Comparison of ENCODE assay signal across 29 mouse cellular contexts in genomic region chr11:102095676-102096075, GRCm38 (mm10). TPM values are rescaled to one million over a fixed set of nuclear protein-coding genes. Genes with fewer than 3 reads are reported as not detected.
DNase-seq lines count a peak whose midpoint lies in the region; ATAC-seq and TF ChIP-seq lines count a peak whose summit lies in the region.
"Had no signal": no experiment of that assay in that cellular context is flagged by ENCODE, and none has a peak within 500 bp of the region (broad histone marks: within the 10 kb centered on the region; RNA-seq: fewer than 3 reads in every experiment).

No protein-coding gene starts in this region.

- H3K36me3 ChIP-seq in erythroblast, embryonic 14.5 days (ENCODE audit: control insufficient read depth): no peaks in the 10 kb centered on the region
- no peaks in the 10 kb centered on the region for H3K36me3 ChIP-seq in liver, postnatal 0 days (replicated peaks; ENCODE audit: insufficient read depth, low read length)
- H3K36me3 ChIP-seq in limb, embryonic 10.5 days: no peaks in the 10 kb centered on the region
- H3K36me3 ChIP-seq in liver, embryonic 14.5 days (replicated peaks; ENCODE audit: control insufficient read depth, insufficient read depth, low read depth): no peaks in the 10 kb centered on the region
- H3K36me3 ChIP-seq in midbrain, embryonic 11.5 days (ENCODE audit: control insufficient read depth, insufficient read depth, low read length): no peaks in the 10 kb centered on the region
- H3K36me3 ChIP-seq: embryonic facial prominence, embryonic 15.5 days; G1E; heart, embryonic 12.5 days had no signal

- no peak overlapping the region for H3K9ac ChIP-seq in liver, postnatal 0 days (replicated peaks)
- H3K9ac ChIP-seq in liver, embryonic 14.5 days (replicated peaks): peak overlapping the region; percentile 25
- H3K9ac ChIP-seq in midbrain, embryonic 11.5 days (ENCODE audit: low read length): no peak overlapping the region
- H3K9ac ChIP-seq: embryonic facial prominence, embryonic 15.5 days; forebrain, embryonic 13.5 days; heart, embryonic 12.5 days had no signal

- TF ChIP-seq CTCF in liver, postnatal 0 days (IDR thresholded peaks at IDR 0.05; ENCODE audit: low read depth): no peak
- TF ChIP-seq CTCF in liver, embryonic 14.5 days (IDR thresholded peaks at IDR 0.05; ENCODE audit: low read depth): no peak

- H3K27me3 ChIP-seq in erythroblast, embryonic 14.5 days (ENCODE audit: control insufficient read depth): peaks cover 26% of the 10 kb centered on the region
- no peaks in the 10 kb centered on the region for H3K27me3 ChIP-seq in liver, postnatal 0 days (ENCODE audit: insufficient read depth, low read length)
- H3K27me3 ChIP-seq in limb, embryonic 10.5 days (ENCODE audit: low read depth, poor library complexity, severe bottlenecking): peaks cover 37% of the 10 kb centered on the region
- H3K27me3 ChIP-seq in liver, embryonic 14.5 days (ENCODE audit: control insufficient read depth, insufficient read depth, low read length): peaks cover 4% of the 10 kb centered on the region
- H3K27me3 ChIP-seq in midbrain, embryonic 11.5 days (ENCODE audit: control insufficient read depth, insufficient read depth, low read length): no peaks in the 10 kb centered on the region

- H3K4me1 ChIP-seq in erythroblast, embryonic 14.5 days (ENCODE audit: control insufficient read depth): peaks cover 69% of the 10 kb centered on the region
- peaks cover 25% of the 10 kb centered on the region for H3K4me1 ChIP-seq in liver, postnatal 0 days (ENCODE audit: insufficient read depth)
- peaks cover 21% of the 10 kb centered on the region for H3K4me1 ChIP-seq in limb, embryonic 10.5 days
- peaks cover 26 to 35% of the 10 kb centered on the region in 2 experiments for H3K4me1 ChIP-seq in liver, embryonic 14.5 days (replicated peaks; ENCODE audit: control insufficient read depth in 2 of 2, insufficient read depth in 2 of 2, low read length in 1 of 2)
- peaks cover 2% of the 10 kb centered on the region; the same call in 1 of the 2 replicates for H3K4me1 ChIP-seq in midbrain, embryonic 11.5 days (ENCODE audit: control insufficient read depth, insufficient read depth, low read length)

- H3K4me2 ChIP-seq in liver, postnatal 0 days (ENCODE audit: low read depth, low read length): no peak overlapping the region
- H3K4me2 ChIP-seq in liver, embryonic 14.5 days (ENCODE audit: low read depth): peak overlapping the region; percentile 71
- H3K4me2 ChIP-seq in midbrain, embryonic 11.5 days: no peak overlapping the region
- H3K4me2 ChIP-seq: forebrain, embryonic 13.5 days had no signal

- no peak for TF ChIP-seq EP300 in liver, postnatal 0 days (IDR thresholded peaks at IDR 0.05; ENCODE audit: low read depth)
- TF ChIP-seq EP300 in liver, embryonic 14.5 days (IDR thresholded peaks at IDR 0.05; ENCODE audit: low read depth): no peak

- WGBS in liver, postnatal 0 days (ENCODE audit: insufficient replicate concordance): 73% methylated on average over 3 of the region's 3 CpGs
- 78% methylated on average over 3 of the region's 3 CpGs for WGBS in limb, embryonic 10.5 days
- WGBS in liver, embryonic 14.5 days (ENCODE audit: insufficient replicate concordance): 65% methylated on average over 3 of the region's 3 CpGs
- 82% methylated on average over 3 of the region's 3 CpGs for WGBS in midbrain, embryonic 11.5 days

- peak overlapping the region; percentile 8 for H3K4me3 ChIP-seq in erythroblast, embryonic 14.5 days (replicated peaks)
- no peak overlapping the region for H3K4me3 ChIP-seq in liver, postnatal 0 days (ENCODE audit: low read depth, low read length)
- H3K4me3 ChIP-seq in limb, embryonic 10.5 days: no peak overlapping the region
- no peak overlapping the region for H3K4me3 ChIP-seq in liver, embryonic 14.5 days (ENCODE audit: insufficient read depth in 1 of 2, low read depth in 2 of 2, low read length in 2 of 2)
- no peak overlapping the region for H3K4me3 ChIP-seq in midbrain, embryonic 11.5 days (ENCODE audit: low read depth, low read length)
- H3K4me3 ChIP-seq: embryonic facial prominence, embryonic 15.5 days; forebrain, embryonic 13.5 days; gastrocnemius, adult 2 months; heart, embryonic 12.5 days had no signal

- H3K27ac ChIP-seq in liver, postnatal 0 days (ENCODE audit: low read depth): no peak overlapping the region
- peak overlapping the region; percentile 71; the same call in 1 of the 2 replicates for H3K27ac ChIP-seq in limb, embryonic 10.5 days
- peak overlapping the region; percentile 83; the same call in 1 of the 2 replicates for H3K27ac ChIP-seq in liver, embryonic 14.5 days
- H3K27ac ChIP-seq in midbrain, embryonic 11.5 days (ENCODE audit: low read depth, low read length): no peak overlapping the region
- H3K27ac ChIP-seq: embryonic facial prominence, embryonic 15.5 days; forebrain, embryonic 13.5 days; gastrocnemius, adult 2 months had no signal

- DNase-seq in liver: peak; percentile 41
- no peak for DNase-seq in liver, postnatal 0 days
- no peak for DNase-seq in limb, embryonic 10.5 days (ENCODE audit: low spot score)
- DNase-seq in liver, embryonic 14.5 days (ENCODE audit: low read depth in 3 of 3, low spot score in 3 of 3): no peak
- DNase-seq in urinary bladder, postnatal 14 days (ENCODE audit: low spot score): no peak
- no peak for DNase-seq in midbrain, embryonic 11.5 days (ENCODE audit: low spot score, missing footprints)
- DNase-seq: adrenal gland, adult 8-10 months; B cell, adult 2 months; cerebellum, adult 11 months; cerebellum, adult 8-10 months; cerebellum, postnatal 14 days; embryo, embryonic 11 days; gastrocnemius, adult 2 months; gastrocnemius, postnatal 25 days; heart, adult 18-20 months had no signal

- H3K9me3 ChIP-seq in erythroblast, embryonic 14.5 days (ENCODE audit: control insufficient read depth, low read length): no peaks in the 10 kb centered on the region
- no peaks in the 10 kb centered on the region for H3K9me3 ChIP-seq in liver, postnatal 0 days (ENCODE audit: low read length)
- no peaks in the 10 kb centered on the region for H3K9me3 ChIP-seq in limb, embryonic 10.5 days (replicated peaks)
- no peaks in the 10 kb centered on the region for H3K9me3 ChIP-seq in liver, embryonic 14.5 days (ENCODE audit: control insufficient read depth, low read length)
- no peaks in the 10 kb centered on the region for H3K9me3 ChIP-seq in midbrain, embryonic 11.5 days (ENCODE audit: control insufficient read depth, low read length)
- H3K9me3 ChIP-seq: embryonic facial prominence, embryonic 15.5 days; forebrain, embryonic 13.5 days; G1E; heart, embryonic 12.5 days had no signal

- no peak for ATAC-seq in erythroblast, adult 5-6 weeks (replicated peaks; ENCODE audit: low FRiP score, poor library complexity, severe bottlenecking)
- ATAC-seq in liver, postnatal 0 days: no peak
- no peak; the same call in 1 of the 2 replicates for ATAC-seq in liver, embryonic 14.5 days (ENCODE audit: insufficient read depth)
- no peak for ATAC-seq in midbrain, embryonic 11.5 days (ENCODE audit: low FRiP score)
- ATAC-seq: CD4-positive, CD25-positive, alpha-beta regulatory T cell, adult 4 months; forebrain, embryonic 13.5 days; hindbrain, embryonic 16.5 days had no signal

RNA-seq across cellular contexts. Expression of gene Ppy, which starts 5.4 kb away (rescaled TPM):
- not detected in 2 replicates for polyA plus RNA-seq in erythroblast, embryonic 14.5 days (2012)
- total RNA-seq in erythroblast, adult 5-6 weeks (2015; ENCODE audit: low replicate concordance): not detected in 2 replicates
- not detected in 2 replicates for total RNA-seq in erythroblast, adult 5-6 weeks (2017; ENCODE audit: low replicate concordance)
- 0.72 TPM in 1 of 2 replicates, not detected in the other for polyA plus RNA-seq in liver, postnatal 0 days (2015; fragmentation: Nextera tagmentation; extraction: Ambion mirVana)
- not detected in 2 replicates for polyA plus RNA-seq in limb, embryonic 10.5 days (2016; fragmentation: Nextera tagmentation; extraction: Ambion mirVana)
- not detected in 2 replicates for polyA plus RNA-seq in liver, embryonic 14.5 days (2012; rRNA removed)
- polyA plus RNA-seq in liver, embryonic 14.5 days (2014; fragmentation: Nextera tagmentation; extraction: Ambion mirVana): not detected in 2 replicates
- not detected in 2 replicates for polyA plus RNA-seq in midbrain, embryonic 11.5 days (2014; fragmentation: Nextera tagmentation; extraction: Ambion mirVana)
- total RNA-seq: adrenal gland, adult 8-10 months; common myeloid progenitor, adult 5-6 weeks; G1E; gastrocnemius, adult 2 months; gastrocnemius, postnatal 25 days; heart, adult 18-20 months; heart, postnatal 25 days had no signal
- polyA plus RNA-seq: brain, embryonic 14.5 days; CD4-positive, CD25-positive, alpha-beta regulatory T cell, adult 4 months; embryonic facial prominence, embryonic 11.5 days; embryonic facial prominence, embryonic 15.5 days; forebrain, embryonic 13.5 days; heart, embryonic 12.5 days; heart, embryonic 16.5 days; hindbrain, embryonic 11.5 days; hindbrain, embryonic 16.5 days had no signal

RNA-seq across cellular contexts. Expression of gene Mpp2, which starts 7.4 kb away (rescaled TPM):
- 21.2 and 24.5 TPM in 2 replicates for polyA plus RNA-seq in erythroblast, embryonic 14.5 days (2012)
- total RNA-seq in erythroblast, adult 5-6 weeks (2015; ENCODE audit: low replicate concordance): 7.7 and 12.7 TPM in 2 replicates
- total RNA-seq in erythroblast, adult 5-6 weeks (2017; ENCODE audit: low replicate concordance): 14.2 and 20.6 TPM in 2 replicates
- 3.9 and 4.4 TPM in 2 replicates for polyA plus RNA-seq in liver, postnatal 0 days (2015; fragmentation: Nextera tagmentation; extraction: Ambion mirVana)
- 11.5 and 16.6 TPM in 2 replicates for polyA plus RNA-seq in limb, embryonic 10.5 days (2016; fragmentation: Nextera tagmentation; extraction: Ambion mirVana)
- polyA plus RNA-seq in liver, embryonic 14.5 days (2012; rRNA removed): 11.9 and 13.1 TPM in 2 replicates
- 7.4 and 10.6 TPM in 2 replicates for polyA plus RNA-seq in liver, embryonic 14.5 days (2014; fragmentation: Nextera tagmentation; extraction: Ambion mirVana)
- polyA plus RNA-seq in midbrain, embryonic 11.5 days (2014; fragmentation: Nextera tagmentation; extraction: Ambion mirVana): 9.4 and 10.8 TPM in 2 replicates

RNA-seq across cellular contexts. Expression of gene Pyy, which starts 12.0 kb away (rescaled TPM):
- not detected in 2 replicates for polyA plus RNA-seq in erythroblast, embryonic 14.5 days (2012)
- total RNA-seq in erythroblast, adult 5-6 weeks (2015; ENCODE audit: low replicate concordance): not detected in 2 replicates
- total RNA-seq in erythroblast, adult 5-6 weeks (2017; ENCODE audit: low replicate concordance): not detected in 2 replicates
- 1.8 TPM in 1 of 2 replicates, not detected in the other for polyA plus RNA-seq in liver, postnatal 0 days (2015; fragmentation: Nextera tagmentation; extraction: Ambion mirVana)
- polyA plus RNA-seq in limb, embryonic 10.5 days (2016; fragmentation: Nextera tagmentation; extraction: Ambion mirVana): not detected in 2 replicates
- polyA plus RNA-seq in liver, embryonic 14.5 days (2012; rRNA removed): 0.22 and 0.57 TPM in 2 replicates
- not detected in 2 replicates for polyA plus RNA-seq in liver, embryonic 14.5 days (2014; fragmentation: Nextera tagmentation; extraction: Ambion mirVana)
- 0.44 TPM in 1 of 2 replicates, not detected in the other for polyA plus RNA-seq in midbrain, embryonic 11.5 days (2014; fragmentation: Nextera tagmentation; extraction: Ambion mirVana)
- total RNA-seq: adrenal gland, adult 8-10 months; common myeloid progenitor, adult 5-6 weeks; G1E; gastrocnemius, adult 2 months; gastrocnemius, postnatal 25 days; heart, adult 18-20 months; heart, postnatal 25 days had no signal
- polyA plus RNA-seq: CD4-positive, CD25-positive, alpha-beta regulatory T cell, adult 4 months; embryonic facial prominence, embryonic 11.5 days; embryonic facial prominence, embryonic 15.5 days; forebrain, embryonic 13.5 days; G1E; heart, embryonic 12.5 days; heart, embryonic 16.5 days had no signal

RNA-seq across cellular contexts. Expression of gene Nags, which starts 49.6 kb away (rescaled TPM):
- 0.14 and 0.16 TPM in 2 replicates for polyA plus RNA-seq in erythroblast, embryonic 14.5 days (2012)
- not detected in 2 replicates for total RNA-seq in erythroblast, adult 5-6 weeks (2015; ENCODE audit: low replicate concordance)
- total RNA-seq in erythroblast, adult 5-6 weeks (2017; ENCODE audit: low replicate concordance): 0.43 and 1.5 TPM in 2 replicates
- 18.5 and 25.1 TPM in 2 replicates for polyA plus RNA-seq in liver, postnatal 0 days (2015; fragmentation: Nextera tagmentation; extraction: Ambion mirVana)
- 0.09 and 0.20 TPM in 2 replicates for polyA plus RNA-seq in limb, embryonic 10.5 days (2016; fragmentation: Nextera tagmentation; extraction: Ambion mirVana)
- 10.1 and 11.3 TPM in 2 replicates for polyA plus RNA-seq in liver, embryonic 14.5 days (2012; rRNA removed)
- 7.2 and 7.5 TPM in 2 replicates for polyA plus RNA-seq in liver, embryonic 14.5 days (2014; fragmentation: Nextera tagmentation; extraction: Ambion mirVana)
- polyA plus RNA-seq in midbrain, embryonic 11.5 days (2014; fragmentation: Nextera tagmentation; extraction: Ambion mirVana): not detected in 2 replicates
- total RNA-seq: G1E; gastrocnemius, adult 2 months; gastrocnemius, postnatal 25 days; heart, postnatal 25 days had no signal
- polyA plus RNA-seq: CD4-positive, CD25-positive, alpha-beta regulatory T cell, adult 4 months; embryonic facial prominence, embryonic 11.5 days; forebrain, embryonic 13.5 days; G1E; hindbrain, embryonic 16.5 days had no signal

RNA-seq across cellular contexts. Expression of gene Cd300lg, which starts 54.4 kb away (rescaled TPM):
- polyA plus RNA-seq in erythroblast, embryonic 14.5 days (2012): not detected in 2 replicates
- total RNA-seq in erythroblast, adult 5-6 weeks (2015; ENCODE audit: low replicate concordance): 2.1 and 7.1 TPM in 2 replicates
- total RNA-seq in erythroblast, adult 5-6 weeks (2017; ENCODE audit: low replicate concordance): 0.42 and 0.77 TPM in 2 replicates
- 1.8 and 2.3 TPM in 2 replicates for polyA plus RNA-seq in liver, postnatal 0 days (2015; fragmentation: Nextera tagmentation; extraction: Ambion mirVana)
- polyA plus RNA-seq in limb, embryonic 10.5 days (2016; fragmentation: Nextera tagmentation; extraction: Ambion mirVana): 0.38 and 0.45 TPM in 2 replicates
- 0.29 and 0.38 TPM in 2 replicates for polyA plus RNA-seq in liver, embryonic 14.5 days (2012; rRNA removed)
- 0.56 and 0.59 TPM in 2 replicates for polyA plus RNA-seq in liver, embryonic 14.5 days (2014; fragmentation: Nextera tagmentation; extraction: Ambion mirVana)
- polyA plus RNA-seq in midbrain, embryonic 11.5 days (2014; fragmentation: Nextera tagmentation; extraction: Ambion mirVana): 0.11 and 0.19 TPM in 2 replicates
- total RNA-seq: G1E had no signal
- polyA plus RNA-seq: CD4-positive, CD25-positive, alpha-beta regulatory T cell, adult 4 months; G1E had no signal

Comparison
In these comparisons a context has a peak if more than half of its experiments do, and no peak if none do; other contexts are left out.
1. H3K27ac ChIP-seq: peak in limb, embryonic 10.5 days (single experiment) and liver, embryonic 14.5 days (single experiment); none in liver, postnatal 0 days (single experiment) and midbrain, embryonic 11.5 days (single experiment).